Mouse (Mus musculus): Measurements from ENCODE around the gene Cnot1. TPM values are rescaled to one million over a fixed set of nuclear protein-coding genes. Genes with fewer than 3 reads are reported as not detected.

Cnot1 gene
- polyA plus RNA-seq, 1 experiment, result 40.6 TPM

DNA sequence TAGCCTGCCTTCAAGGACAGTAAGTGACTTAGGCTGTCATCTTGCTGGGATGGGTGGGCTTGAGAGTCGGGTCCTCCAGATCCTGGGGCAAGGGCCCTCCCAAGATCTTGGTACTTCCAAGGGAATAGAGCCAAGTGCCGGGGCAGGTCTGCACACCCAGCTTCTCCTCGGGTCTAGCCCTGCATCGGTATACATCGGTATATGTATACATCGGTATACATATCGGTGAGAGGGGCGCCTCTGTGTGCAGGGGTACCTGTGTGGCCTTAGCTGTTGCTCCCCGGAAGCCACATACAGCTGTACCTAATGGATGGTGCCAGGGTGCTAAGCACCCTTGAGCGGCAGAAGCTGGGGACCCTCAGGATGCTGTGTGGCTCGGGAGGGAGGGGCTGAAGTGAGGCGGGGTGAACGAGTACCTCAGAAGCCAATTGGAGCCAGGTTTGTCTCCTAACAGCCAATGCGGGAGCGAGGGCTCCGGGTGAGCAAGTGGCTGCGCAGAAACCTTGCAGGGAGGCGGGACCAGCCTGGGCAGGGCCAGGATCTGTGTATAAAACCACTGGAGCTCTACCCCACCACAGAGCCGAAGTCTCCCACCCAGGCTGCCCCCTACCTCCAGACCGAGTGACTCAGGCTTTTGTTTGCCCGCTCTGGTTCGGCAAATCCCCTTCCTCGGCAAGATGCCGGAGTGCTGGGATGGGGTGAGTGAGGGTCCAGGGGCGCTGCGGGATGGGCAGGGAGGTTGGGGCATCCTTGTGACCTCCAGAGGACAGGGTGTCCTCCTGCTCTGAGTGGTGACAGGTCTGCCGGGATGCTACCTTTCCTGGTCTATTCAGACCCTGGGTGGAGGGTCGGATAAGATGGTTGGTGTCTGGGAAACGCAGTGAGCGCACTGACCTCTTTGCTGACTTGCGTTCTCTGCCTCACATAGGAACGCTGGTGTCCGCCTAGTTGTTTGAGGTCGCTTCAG lies 104.5 kb downstream of the Cnot1 start:
- peak overlapping the region; percentile 61 for H3ac ChIP-seq (ENCODE audit: control insufficient read depth, insufficient read length, low read depth)
- H3K36me3 ChIP-seq (ENCODE audit: control insufficient read depth, insufficient read depth), result no peaks in the 10 kb centered on the region
- no peaks in the 10 kb centered on the region for H3K79me2 ChIP-seq (ENCODE audit: control insufficient read depth, insufficient read depth)
- no peaks in the 10 kb centered on the region for H3K79me3 ChIP-seq (ENCODE audit: low read depth)
- no peak overlapping the region for H3K4me3 ChIP-seq (ENCODE audit: insufficient read depth, poor library complexity, severe bottlenecking)
- TF ChIP-seq USF1 (IDR thresholded peaks at IDR 0.05; ENCODE audit: low read depth), result no peak
- TF ChIP-seq MYOD1 (IDR thresholded peaks at IDR 0.05; ENCODE audit: control insufficient read depth, insufficient read length, low read depth), result no peak
- no peak for TF ChIP-seq MAX (IDR thresholded peaks at IDR 0.05)
- TF ChIP-seq CTCF (IDR thresholded peaks at IDR 0.05; ENCODE audit: control insufficient read depth, insufficient read depth, insufficient read length), result no peak
- no peak for TF ChIP-seq FOSL1 (IDR thresholded peaks at IDR 0.05; ENCODE audit: insufficient read depth, low read length, poor library complexity, severe bottlenecking)
- TF ChIP-seq CEBPB (IDR thresholded peaks at IDR 0.05; ENCODE audit: low read depth), result no peak
- TF ChIP-seq MYOG (IDR thresholded peaks at IDR 0.05; ENCODE audit: control insufficient read depth, extremely low read depth, insufficient read length), result no peak
- no peaks in the 10 kb centered on the region for H3K27me3 ChIP-seq (ENCODE audit: control insufficient read depth, insufficient read depth, insufficient read length)

DNA sequence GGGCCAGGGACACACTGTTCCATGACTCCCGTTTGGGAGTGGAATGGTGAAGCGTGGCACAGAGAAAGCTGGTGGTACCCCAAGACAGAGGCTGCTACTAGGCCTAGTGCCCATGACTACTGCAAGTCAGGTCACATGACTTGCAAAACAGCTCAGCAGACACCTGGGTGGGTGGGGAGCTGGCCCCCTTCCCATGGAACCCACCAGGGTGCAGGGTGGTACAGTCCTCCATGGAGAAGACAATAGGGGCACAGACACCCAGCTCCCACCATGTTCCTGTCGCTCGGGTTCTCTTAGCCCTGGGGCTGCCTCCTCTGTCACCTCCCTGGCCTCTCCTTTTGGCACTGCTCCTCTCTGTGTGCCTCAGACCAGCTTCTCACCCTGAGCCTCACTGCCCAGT lies 105.5 kb downstream of the Cnot1 start:
- no peak overlapping the region for H3ac ChIP-seq (ENCODE audit: control insufficient read depth, insufficient read length, low read depth)
- TF ChIP-seq USF1 (IDR thresholded peaks at IDR 0.05; ENCODE audit: low read depth), result no peak
- TF ChIP-seq CEBPB (IDR thresholded peaks at IDR 0.05; ENCODE audit: low read depth), result no peak
- TF ChIP-seq CTCF (IDR thresholded peaks at IDR 0.05; ENCODE audit: control insufficient read depth, insufficient read depth, insufficient read length), result no peak
- TF ChIP-seq MYOD1 (IDR thresholded peaks at IDR 0.05; ENCODE audit: control insufficient read depth, insufficient read length, low read depth), result no peak
- TF ChIP-seq MYOG (IDR thresholded peaks at IDR 0.05; ENCODE audit: control insufficient read depth, extremely low read depth, insufficient read length), result no peak
- no peak for TF ChIP-seq FOSL1 (IDR thresholded peaks at IDR 0.05; ENCODE audit: insufficient read depth, low read length, poor library complexity, severe bottlenecking)
- TF ChIP-seq MAX (IDR thresholded peaks at IDR 0.05), result no peak
- no peak overlapping the region for H3K4me3 ChIP-seq (ENCODE audit: insufficient read depth, poor library complexity, severe bottlenecking)
- H3K79me3 ChIP-seq (ENCODE audit: low read depth), result no peaks in the 10 kb centered on the region
- no peaks in the 10 kb centered on the region for H3K79me2 ChIP-seq (ENCODE audit: control insufficient read depth, insufficient read depth)
- H3K36me3 ChIP-seq (ENCODE audit: control insufficient read depth, insufficient read depth), result no peaks in the 10 kb centered on the region
- no peaks in the 10 kb centered on the region for H3K27me3 ChIP-seq (ENCODE audit: control insufficient read depth, insufficient read depth, insufficient read length)

DNA sequence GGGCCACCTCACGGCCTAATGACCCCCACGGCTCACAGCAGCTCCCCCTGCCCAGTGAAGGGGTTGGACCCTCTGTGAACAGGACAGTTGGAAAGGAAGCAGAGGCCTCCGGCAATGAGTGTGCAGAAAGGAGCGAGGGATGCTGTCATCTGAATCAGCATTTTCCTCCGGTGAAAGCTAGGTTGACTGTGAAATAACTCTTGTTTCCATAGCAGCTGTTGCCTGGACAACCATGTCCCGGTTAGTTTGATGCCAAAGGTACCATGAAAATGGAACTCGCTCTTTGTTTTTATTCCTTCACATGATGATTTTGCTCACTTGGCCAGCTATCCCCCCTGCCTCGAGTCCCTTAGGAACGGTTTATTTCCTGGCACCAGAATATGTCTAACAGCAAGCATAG lies 107.0 kb downstream of the Cnot1 start:
- no peaks in the 10 kb centered on the region for H3K79me2 ChIP-seq (ENCODE audit: control insufficient read depth, insufficient read depth)
- H3ac ChIP-seq (ENCODE audit: control insufficient read depth, insufficient read length, low read depth), result no peak overlapping the region
- TF ChIP-seq MYOD1 (IDR thresholded peaks at IDR 0.05; ENCODE audit: control insufficient read depth, insufficient read length, low read depth), result no peak
- TF ChIP-seq MAX (IDR thresholded peaks at IDR 0.05), result no peak
- no peak for TF ChIP-seq CEBPB (IDR thresholded peaks at IDR 0.05; ENCODE audit: low read depth)
- TF ChIP-seq MYOG (IDR thresholded peaks at IDR 0.05; ENCODE audit: control insufficient read depth, extremely low read depth, insufficient read length), result no peak
- TF ChIP-seq CTCF (IDR thresholded peaks at IDR 0.05; ENCODE audit: control insufficient read depth, insufficient read depth, insufficient read length), result no peak
- TF ChIP-seq FOSL1 (IDR thresholded peaks at IDR 0.05; ENCODE audit: insufficient read depth, low read length, poor library complexity, severe bottlenecking), result no peak
- no peak for TF ChIP-seq USF1 (IDR thresholded peaks at IDR 0.05; ENCODE audit: low read depth)
- H3K27me3 ChIP-seq (ENCODE audit: control insufficient read depth, insufficient read depth, insufficient read length), result no peaks in the 10 kb centered on the region
- H3K36me3 ChIP-seq (ENCODE audit: control insufficient read depth, insufficient read depth), result no peaks in the 10 kb centered on the region
- H3K4me3 ChIP-seq (ENCODE audit: insufficient read depth, poor library complexity, severe bottlenecking), result no peak overlapping the region
- no peaks in the 10 kb centered on the region for H3K79me3 ChIP-seq (ENCODE audit: low read depth)

DNA sequence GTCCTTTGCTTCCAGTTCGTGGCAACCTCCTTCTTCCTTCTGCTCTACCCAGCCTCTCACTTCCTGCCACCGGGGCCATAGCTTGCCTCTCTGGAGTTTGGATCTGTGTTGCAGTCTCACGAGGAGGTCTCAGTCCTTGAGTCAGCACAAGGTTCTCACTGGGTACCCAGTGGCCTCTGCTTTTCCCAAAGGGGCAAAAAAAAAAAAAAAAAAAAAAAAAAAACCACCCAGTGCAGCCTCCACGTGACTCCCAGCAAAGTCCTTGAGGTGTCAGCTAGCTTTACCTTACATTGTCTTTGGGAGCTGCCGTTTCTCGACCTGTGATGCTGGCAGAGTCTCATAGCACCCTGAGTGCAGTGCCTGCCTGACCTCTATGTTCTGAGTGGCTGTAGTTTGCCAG lies 109.1 kb downstream of the Cnot1 start:
- no peaks in the 10 kb centered on the region for H3K79me2 ChIP-seq (ENCODE audit: control insufficient read depth, insufficient read depth)
- no peaks in the 10 kb centered on the region for H3K27me3 ChIP-seq (ENCODE audit: control insufficient read depth, insufficient read depth, insufficient read length)
- TF ChIP-seq MYOG (IDR thresholded peaks at IDR 0.05; ENCODE audit: control insufficient read depth, extremely low read depth, insufficient read length) (no peak), MYOD1 (IDR thresholded peaks at IDR 0.05; ENCODE audit: control insufficient read depth, insufficient read length, low read depth) (no peak), CEBPB (IDR thresholded peaks at IDR 0.05; ENCODE audit: low read depth) (no peak), USF1 (IDR thresholded peaks at IDR 0.05; ENCODE audit: low read depth) (no peak), CTCF (IDR thresholded peaks at IDR 0.05; ENCODE audit: control insufficient read depth, insufficient read depth, insufficient read length) (no peak), FOSL1 (IDR thresholded peaks at IDR 0.05; ENCODE audit: insufficient read depth, low read length, poor library complexity, severe bottlenecking) (no peak), MAX (IDR thresholded peaks at IDR 0.05) (no peak)
- no peak overlapping the region for H3ac ChIP-seq (ENCODE audit: control insufficient read depth, insufficient read length, low read depth)
- H3K36me3 ChIP-seq (ENCODE audit: control insufficient read depth, insufficient read depth), result no peaks in the 10 kb centered on the region
- H3K4me3 ChIP-seq (ENCODE audit: insufficient read depth, poor library complexity, severe bottlenecking), result no peak overlapping the region
- H3K79me3 ChIP-seq (ENCODE audit: low read depth), result no peaks in the 10 kb centered on the region

DNA sequence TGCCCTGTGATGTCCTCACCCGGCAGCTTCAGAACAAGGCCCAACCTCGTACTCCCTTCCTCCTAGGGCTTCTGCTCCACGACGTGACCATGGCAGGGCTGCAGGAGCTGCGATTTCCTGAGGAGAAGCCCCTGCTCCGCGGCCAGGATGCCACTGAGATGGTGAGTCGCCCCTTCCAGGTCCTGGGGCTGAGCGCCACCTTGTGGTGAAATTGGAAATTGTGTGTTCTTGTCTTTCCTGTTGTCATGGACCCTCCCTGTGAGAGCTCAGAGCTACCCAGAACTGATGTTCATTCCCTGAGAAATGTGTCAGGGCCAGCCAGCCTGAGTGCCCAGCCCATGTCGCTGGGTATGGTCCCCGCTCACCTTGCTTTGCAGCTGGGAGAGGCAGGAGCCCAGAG lies 110.1 kb downstream of the Cnot1 start:
- H3K79me3 ChIP-seq (ENCODE audit: low read depth), result no peaks in the 10 kb centered on the region
- H3K27me3 ChIP-seq (ENCODE audit: control insufficient read depth, insufficient read depth, insufficient read length), result no peaks in the 10 kb centered on the region
- no peak overlapping the region for H3K4me3 ChIP-seq (ENCODE audit: insufficient read depth, poor library complexity, severe bottlenecking)
- H3K36me3 ChIP-seq (ENCODE audit: control insufficient read depth, insufficient read depth), result no peaks in the 10 kb centered on the region
- H3ac ChIP-seq (ENCODE audit: control insufficient read depth, insufficient read length, low read depth), result peak overlapping the region; percentile 16
- TF ChIP-seq FOSL1 (IDR thresholded peaks at IDR 0.05; ENCODE audit: insufficient read depth, low read length, poor library complexity, severe bottlenecking), result no peak
- no peak for TF ChIP-seq MYOD1 (IDR thresholded peaks at IDR 0.05; ENCODE audit: control insufficient read depth, insufficient read length, low read depth)
- peak; percentile 79 for TF ChIP-seq CTCF (IDR thresholded peaks at IDR 0.05; ENCODE audit: control insufficient read depth, insufficient read depth, insufficient read length)
- no peaks in the 10 kb centered on the region for H3K79me2 ChIP-seq (ENCODE audit: control insufficient read depth, insufficient read depth)
